Mouse (Mus musculus) embryo, embryonic 10.5 days (tissue): ENCODE measurements at regions not wholly inside any gene's neighbourhood (a gene's known extent, or its start where the extent isn't known, plus 50 kb on each side); places are given as distances from the start of the nearest gene placed in this dataset.

Experiments
- DNase-seq: peaks from one replicate; pipeline ENCODE4 v3.0.0-alpha.2; 2015; ENCODE audit warnings: low spot score

DNA sequence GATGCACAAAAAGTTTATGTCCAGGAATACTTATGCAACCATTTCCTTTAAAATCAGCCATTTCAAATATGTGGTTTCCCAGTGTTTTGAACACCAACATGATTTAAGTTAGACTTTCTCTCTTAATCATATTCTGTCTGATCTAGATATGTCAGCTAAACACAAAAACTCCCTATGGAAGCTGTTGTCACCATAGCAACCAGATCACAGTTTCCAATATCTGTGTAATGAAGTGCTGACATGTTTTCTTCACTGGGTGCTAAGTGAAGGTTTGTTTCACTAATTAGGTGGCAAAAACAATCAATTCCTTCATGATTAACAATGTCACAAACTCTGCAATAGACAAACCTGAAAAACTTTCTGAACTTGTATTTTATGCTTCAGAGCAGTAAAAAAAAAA is 615.9 kb upstream of the Ccng1 start:
- peak; percentile 18 for DNase-seq

DNA sequence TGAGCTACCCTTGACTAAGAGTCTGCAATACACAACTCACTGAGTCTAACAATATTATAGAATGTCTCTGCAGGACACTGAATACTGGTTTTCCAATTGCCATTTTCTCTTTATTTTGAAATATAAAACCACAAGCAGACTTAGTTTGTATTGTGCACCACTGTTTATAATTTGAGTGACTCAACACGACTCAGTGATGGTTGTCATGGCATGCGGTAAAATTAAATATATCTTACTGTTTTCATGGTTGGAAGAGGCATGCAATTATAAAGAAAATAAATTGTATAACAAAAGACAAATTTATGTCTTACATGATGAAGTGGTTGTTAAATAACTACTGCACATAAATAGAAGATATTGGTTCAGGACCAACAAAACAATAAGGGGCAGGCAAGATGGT is 586.0 kb upstream of the Ccng1 start:
- DNase-seq, result no peak

DNA sequence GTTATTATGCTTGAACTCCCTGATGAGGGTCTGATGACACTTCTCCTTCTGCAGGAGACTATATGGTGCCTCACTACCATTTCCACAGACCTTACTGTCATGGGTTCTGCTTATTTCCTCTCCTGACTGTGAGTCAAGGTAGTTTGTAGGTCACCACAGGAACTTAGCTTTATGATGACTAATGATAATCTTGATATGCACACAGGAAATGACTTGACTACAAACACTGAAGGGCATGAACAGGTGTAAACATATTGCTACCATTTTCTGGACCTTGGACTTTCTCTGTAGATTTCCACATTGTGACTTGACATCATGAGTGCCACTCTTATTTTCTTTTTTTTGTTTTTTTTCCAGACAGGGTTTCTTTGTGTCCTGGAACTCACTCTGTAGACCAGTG is 585.3 kb upstream of the Ccng1 start:
- no peak for DNase-seq

DNA sequence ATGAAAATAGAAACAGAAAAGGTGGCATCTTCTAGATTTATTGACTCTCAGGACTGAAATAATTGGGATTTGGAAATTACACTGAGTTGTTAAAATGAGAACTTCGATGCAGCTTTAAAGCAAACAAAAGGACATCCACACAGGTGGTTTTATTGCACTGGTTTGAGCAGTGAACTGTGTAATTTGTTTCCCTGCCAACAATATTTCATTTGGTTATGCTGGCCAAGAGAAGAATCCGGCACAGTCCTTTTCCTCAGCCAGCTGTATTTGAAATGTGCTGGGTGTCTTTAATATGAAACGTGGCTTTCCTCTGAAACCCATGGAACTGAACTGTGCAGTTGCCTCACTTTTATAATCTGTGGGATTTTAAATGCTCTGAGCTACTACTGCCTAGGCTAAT is 582.0 kb upstream of the Ccng1 start:
- DNase-seq, result no peak

DNA sequence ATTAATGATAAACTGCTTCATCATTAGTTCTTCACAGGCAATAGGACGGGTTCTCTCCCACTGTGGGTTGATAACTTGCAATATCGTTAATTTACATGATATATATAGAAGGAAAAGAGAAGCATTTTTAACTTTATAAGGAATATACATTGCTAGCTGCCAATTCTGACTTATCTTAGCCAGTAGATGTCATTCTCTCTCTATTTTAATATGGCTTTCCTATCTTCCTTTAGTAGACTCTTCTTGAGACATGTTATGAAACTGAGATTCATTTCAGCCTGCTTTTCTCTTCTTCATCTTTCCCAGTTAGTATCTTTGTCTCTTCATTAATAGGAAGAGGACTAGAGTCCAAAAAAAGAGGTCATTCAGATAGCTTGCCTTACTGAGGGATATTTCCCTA is 578.6 kb upstream of the Ccng1 start:
- no peak for DNase-seq
